Mouse (Mus musculus): ENCODE data around the gene Dynll1.
A peak's percentile ranks its signal among the peaks of the same experiment; 100 is the strongest.

The Dynll1 gene

DNA sequence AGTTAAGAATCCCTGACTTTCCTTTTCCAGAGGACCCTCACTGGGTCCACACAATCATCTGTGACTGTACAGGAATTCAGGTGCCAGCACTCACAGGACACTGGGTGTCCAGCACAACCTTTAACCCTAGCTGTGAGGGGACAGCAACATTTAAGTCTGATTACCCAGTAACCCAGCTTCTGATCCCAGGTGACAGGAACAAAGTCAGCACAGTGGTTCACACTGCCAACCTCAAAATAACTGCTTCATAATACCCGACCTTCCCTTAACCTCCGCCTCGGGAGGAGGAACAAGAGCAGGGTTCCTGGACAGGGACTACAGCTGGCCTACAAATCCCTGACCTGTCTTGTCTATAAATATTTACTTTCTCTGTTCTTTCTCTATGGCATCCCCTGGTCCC, 32.5 kb downstream of the Dynll1 start:
- peak in 1 of 2 experiments; percentile 62 for DNase-seq (ENCODE audit: inconsistent age in 2 of 2, low spot score in 1 of 2)

DNA sequence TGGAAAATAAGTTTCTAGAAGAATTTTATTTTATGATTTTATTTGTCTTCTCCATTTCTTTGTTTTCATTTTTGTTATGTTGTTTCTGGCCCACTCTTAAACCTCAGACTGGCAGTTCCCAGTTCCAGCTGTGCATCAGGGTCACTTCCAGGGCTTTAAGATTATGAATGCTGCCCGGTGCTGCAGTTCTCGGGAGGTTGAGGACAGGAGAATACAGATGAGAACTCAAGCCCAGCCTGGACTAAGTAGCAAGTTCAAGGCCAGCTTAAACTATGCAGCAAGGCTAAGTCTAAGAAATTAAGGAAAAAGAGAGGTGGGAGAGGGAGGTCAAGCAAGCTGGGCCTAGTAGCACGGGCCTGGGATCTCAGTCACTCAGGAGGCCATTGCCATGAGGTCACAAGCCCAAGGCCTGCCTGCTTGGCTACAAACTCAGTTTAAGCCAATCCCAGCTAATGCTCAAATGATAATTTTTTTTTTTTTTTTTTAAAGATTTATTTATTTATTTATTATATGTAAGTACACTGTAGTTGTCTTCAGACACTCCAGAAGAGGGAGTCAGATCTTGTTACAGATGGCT, 33.2 kb downstream of the Dynll1 start:
- DNase-seq (ENCODE audit: inconsistent age in 2 of 2, low spot score in 1 of 2), result peak in 1 of 2 experiments; percentile 74

GRCm38 (mm10) chr5:115266787-115267468, 33.9 kb downstream of the Dynll1 start:
- peak in 1 of 2 experiments; percentile 66 for DNase-seq (ENCODE audit: inconsistent age in 2 of 2, low spot score in 1 of 2)

GRCm38 (mm10) chr5:115266340-115266739, 34.5 kb downstream of the Dynll1 start:
- DNase-seq (ENCODE audit: inconsistent age in 2 of 2, low spot score in 1 of 2), result no peak

GRCm38 (mm10) chr5:115262502-115263291, 38.1 kb downstream of the Dynll1 start:
- no peak for DNase-seq (ENCODE audit: inconsistent age in 2 of 2, low spot score in 1 of 2)

DNA sequence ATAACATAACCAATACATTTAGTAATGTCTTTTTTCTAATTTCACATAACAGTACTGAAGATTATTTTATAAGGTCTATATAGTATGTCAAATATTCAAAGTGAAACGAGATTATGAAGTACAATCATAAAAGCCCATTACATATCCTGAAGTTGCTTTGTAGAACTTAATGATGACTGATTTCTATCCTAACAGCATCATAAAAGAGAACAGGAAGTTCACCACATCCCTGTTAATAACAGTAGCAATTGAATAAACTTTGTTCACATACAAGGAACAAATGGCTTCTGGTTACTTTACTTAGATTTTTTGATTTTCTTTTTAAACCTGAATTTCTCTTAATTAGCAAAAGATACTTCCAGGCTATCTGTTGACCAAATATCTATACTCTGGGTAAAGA, 38.9 kb downstream of the Dynll1 start:
- DNase-seq (ENCODE audit: inconsistent age in 2 of 2, low spot score in 1 of 2), result no peak

DNA sequence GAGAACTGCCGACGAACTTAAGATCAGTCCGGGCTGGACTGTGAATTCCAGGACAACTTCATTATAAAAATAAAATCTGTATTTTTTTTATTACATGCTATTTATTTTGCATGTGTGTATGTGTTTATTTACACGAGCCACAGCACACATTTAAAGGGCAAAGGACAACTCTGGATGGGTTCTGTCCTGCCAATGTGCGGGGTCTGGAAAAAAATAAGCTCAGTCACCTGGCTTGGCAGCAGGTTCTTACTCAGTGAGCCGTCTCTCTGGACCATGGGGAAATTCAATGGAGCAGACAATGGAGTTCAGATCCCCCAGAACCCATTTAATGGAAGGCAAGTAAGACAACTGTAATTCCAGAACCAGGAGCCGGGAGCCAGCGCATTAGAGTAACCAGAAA, 39.7 kb downstream of the Dynll1 start:
- DNase-seq (ENCODE audit: inconsistent age in 2 of 2, low spot score in 1 of 2), result no peak

DNA sequence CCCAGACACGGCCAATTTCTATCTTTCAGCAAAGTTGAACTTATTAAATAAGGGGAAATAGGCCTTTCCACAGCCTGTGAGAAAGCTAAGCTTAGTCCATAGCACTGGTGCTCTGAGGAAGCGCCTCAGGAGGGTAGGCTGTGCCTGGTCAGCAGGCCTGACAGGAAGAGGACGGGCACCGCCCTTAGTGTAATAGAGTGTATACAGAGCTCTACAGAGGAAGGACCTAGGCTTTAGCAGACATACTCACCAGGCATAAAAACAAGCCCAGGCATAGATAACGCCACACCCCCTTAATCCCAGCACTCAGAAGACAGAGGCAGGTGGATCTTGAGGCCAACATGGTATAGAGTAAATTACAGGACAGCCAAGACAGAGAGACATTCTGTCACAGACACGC, 40.4 kb downstream of the Dynll1 start:
- DNase-seq (ENCODE audit: inconsistent age in 2 of 2, low spot score in 1 of 2), result no peak

- DNase-seq (ENCODE audit: inconsistent age in 2 of 2, low spot score in 1 of 2), result no peak
Measured at GRCm38 (mm10) chr5:115256909-115257546, 43.8 kb downstream of the Dynll1 start.

GRCm38 (mm10) chr5:115255472-115255871, 45.3 kb downstream of the Dynll1 start:
- DNase-seq (ENCODE audit: inconsistent age in 2 of 2, low spot score in 1 of 2), result no peak

All from adrenal gland, adult (tissue).